Mouse (Mus musculus) NIH3T3 (cell line): ENCODE results near the gene Mgat3.

Experiments used
- DNase-seq: peaks from one replicate; pipeline ENCODE4 v3.0.0-alpha.2; 2012; ENCODE audit warnings: low read depth

The Mgat3 gene

DNA sequence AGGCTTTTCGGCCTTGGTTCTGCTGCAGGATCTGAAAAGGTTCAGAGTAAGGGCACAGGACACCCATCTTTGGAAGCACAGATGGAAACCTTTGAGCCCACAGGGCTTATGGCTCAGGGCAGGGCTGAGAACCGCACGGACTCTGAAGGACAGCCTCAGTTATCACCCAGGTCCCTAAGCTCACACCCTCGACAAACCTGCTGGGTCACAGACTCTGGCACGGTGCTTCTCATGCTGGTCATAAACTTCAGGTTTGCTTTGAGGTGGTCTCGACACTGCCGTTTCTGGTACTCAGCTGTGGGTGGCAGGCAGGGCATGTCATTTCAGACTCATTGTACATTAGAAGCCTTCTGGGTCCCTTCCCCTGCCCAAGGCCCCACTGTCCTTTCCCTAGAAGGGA lies 87.6 kb downstream of the Mgat3 start:
- DNase-seq = no peak

GRCm38 (mm10) chr15:80263610-80264575 lies 90.4 kb downstream of the Mgat3 start, which contains the start of gene Rps19bp1:
Rps19bp1 (minus strand) TSS chr15:80264315.
- DNase-seq = peak; percentile 98
